Mouse (Mus musculus): ENCODE data around the gene Abcc1. TPM values are rescaled to one million over a fixed set of nuclear protein-coding genes. Genes with fewer than 3 reads are reported as not detected.

Gene Abcc1
- polyA plus RNA-seq, 1 experiment from 2014 or later, result 9.8 TPM

- Histone ChIP-seq H3K4me2 (no peak overlapping the region), H3K9me3 (ENCODE audit: control insufficient read depth, low read length) (no peaks in the 10 kb centered on the region), H3K4me3 (ENCODE audit: low read depth, low read length) (no peak overlapping the region), H3K36me3 (ENCODE audit: control insufficient read depth, insufficient read depth, low read length) (peaks cover 2% of the 10 kb centered on the region; the same call in 1 of the 2 replicates), H3K9ac (ENCODE audit: low read depth, low read length) (no peak overlapping the region), H3K27me3 (replicated peaks; ENCODE audit: control insufficient read depth, insufficient read depth, low read length) (no peaks in the 10 kb centered on the region), H3K4me1 (replicated peaks; ENCODE audit: control insufficient read depth, insufficient read depth, low read length) (no peaks in the 10 kb centered on the region), H3K27ac (ENCODE audit: low read depth, low read length) (no peak overlapping the region)
- ATAC-seq (replicated peaks; ENCODE audit: low FRiP score) (no peak), DNase-seq (ENCODE audit: low spot score) (no peak)
- 85% methylated on average over 9 of the region's 9 CpGs for WGBS
Measured at GRCm38 (mm10) chr16:14415206-14415605, 53.8 kb downstream of the Abcc1 start.

GRCm38 (mm10) chr16:14416957-14417618 is 55.7 kb downstream of the Abcc1 start:
- H3K9me3 ChIP-seq (ENCODE audit: control insufficient read depth, low read length), result no peaks in the 10 kb centered on the region
- ATAC-seq (replicated peaks; ENCODE audit: low FRiP score), result no peak
- H3K4me3 ChIP-seq (ENCODE audit: low read depth, low read length), result no peak overlapping the region
- WGBS, result 70% methylated on average over 5 of the region's 5 CpGs
- H3K4me2 ChIP-seq, result no peak overlapping the region
- no peaks in the 10 kb centered on the region for H3K27me3 ChIP-seq (replicated peaks; ENCODE audit: control insufficient read depth, insufficient read depth, low read length)
- H3K9ac ChIP-seq (ENCODE audit: low read depth, low read length), result no peak overlapping the region
- no peak for DNase-seq (ENCODE audit: low spot score)
- H3K4me1 ChIP-seq (replicated peaks; ENCODE audit: control insufficient read depth, insufficient read depth, low read length), result no peaks in the 10 kb centered on the region
- no peaks in the 10 kb centered on the region; the same call in 1 of the 2 replicates for H3K36me3 ChIP-seq (ENCODE audit: control insufficient read depth, insufficient read depth, low read length)
- no peak overlapping the region for H3K27ac ChIP-seq (ENCODE audit: low read depth, low read length)

- DNase-seq (ENCODE audit: low spot score), result peak; percentile 20
- H3K4me3 ChIP-seq (ENCODE audit: low read depth, low read length), result no peak overlapping the region
- no peaks in the 10 kb centered on the region for H3K9me3 ChIP-seq (ENCODE audit: control insufficient read depth, low read length)
- H3K9ac ChIP-seq (ENCODE audit: low read depth, low read length), result no peak overlapping the region
- no peaks in the 10 kb centered on the region for H3K27me3 ChIP-seq (replicated peaks; ENCODE audit: control insufficient read depth, insufficient read depth, low read length)
- H3K4me2 ChIP-seq, result no peak overlapping the region
- H3K27ac ChIP-seq (ENCODE audit: low read depth, low read length), result no peak overlapping the region
- WGBS, result 80% methylated on average over 5 of the region's 5 CpGs
- H3K4me1 ChIP-seq (replicated peaks; ENCODE audit: control insufficient read depth, insufficient read depth, low read length), result no peaks in the 10 kb centered on the region
- ATAC-seq (replicated peaks; ENCODE audit: low FRiP score), result no peak
- no peaks in the 10 kb centered on the region; the same call in 1 of the 2 replicates for H3K36me3 ChIP-seq (ENCODE audit: control insufficient read depth, insufficient read depth, low read length)
Measured at GRCm38 (mm10) chr16:14420496-14421132, 59.3 kb downstream of the Abcc1 start.

GRCm38 (mm10) chr16:14422081-14422480 is 60.7 kb downstream of the Abcc1 start:
- Histone ChIP-seq H3K4me1 (replicated peaks; ENCODE audit: control insufficient read depth, insufficient read depth, low read length) (no peaks in the 10 kb centered on the region), H3K4me2 (no peak overlapping the region), H3K9me3 (ENCODE audit: control insufficient read depth, low read length) (no peaks in the 10 kb centered on the region), H3K27ac (ENCODE audit: low read depth, low read length) (no peak overlapping the region), H3K36me3 (ENCODE audit: control insufficient read depth, insufficient read depth, low read length) (no peaks in the 10 kb centered on the region; the same call in 1 of the 2 replicates), H3K27me3 (replicated peaks; ENCODE audit: control insufficient read depth, insufficient read depth, low read length) (no peaks in the 10 kb centered on the region), H3K4me3 (ENCODE audit: low read depth, low read length) (no peak overlapping the region), H3K9ac (ENCODE audit: low read depth, low read length) (no peak overlapping the region)
- WGBS, result 91% methylated on average over 3 of the region's 3 CpGs
- no peak for ATAC-seq (replicated peaks; ENCODE audit: low FRiP score)
- peak; percentile 2 for DNase-seq (ENCODE audit: low spot score)

- WGBS, result 81% methylated on average over 6 of the region's 6 CpGs
- no peak for ATAC-seq (replicated peaks; ENCODE audit: low FRiP score)
- Histone ChIP-seq H3K4me3 (ENCODE audit: low read depth, low read length) (no peak overlapping the region), H3K36me3 (ENCODE audit: control insufficient read depth, insufficient read depth, low read length) (no peaks in the 10 kb centered on the region; the same call in 1 of the 2 replicates), H3K9ac (ENCODE audit: low read depth, low read length) (no peak overlapping the region), H3K4me2 (no peak overlapping the region), H3K27me3 (replicated peaks; ENCODE audit: control insufficient read depth, insufficient read depth, low read length) (no peaks in the 10 kb centered on the region), H3K4me1 (replicated peaks; ENCODE audit: control insufficient read depth, insufficient read depth, low read length) (no peaks in the 10 kb centered on the region), H3K9me3 (ENCODE audit: control insufficient read depth, low read length) (no peaks in the 10 kb centered on the region), H3K27ac (ENCODE audit: low read depth, low read length) (no peak overlapping the region)
- no peak for DNase-seq (ENCODE audit: low spot score)
Measured at GRCm38 (mm10) chr16:14429371-14429770, 68.0 kb downstream of the Abcc1 start.

- no peak overlapping the region for H3K4me3 ChIP-seq (ENCODE audit: low read depth, low read length)
- H3K36me3 ChIP-seq (ENCODE audit: control insufficient read depth, insufficient read depth, low read length), result peaks cover 2% of the 10 kb centered on the region; the same call in 1 of the 2 replicates
- no peak overlapping the region for H3K4me2 ChIP-seq
- no peak for ATAC-seq (replicated peaks; ENCODE audit: low FRiP score)
- DNase-seq (ENCODE audit: low spot score), result no peak
- H3K9me3 ChIP-seq (ENCODE audit: control insufficient read depth, low read length), result no peaks in the 10 kb centered on the region
- WGBS, result 89% methylated on average over 5 of the region's 5 CpGs
- H3K27me3 ChIP-seq (replicated peaks; ENCODE audit: control insufficient read depth, insufficient read depth, low read length), result no peaks in the 10 kb centered on the region
- H3K9ac ChIP-seq (ENCODE audit: low read depth, low read length), result no peak overlapping the region
- H3K4me1 ChIP-seq (replicated peaks; ENCODE audit: control insufficient read depth, insufficient read depth, low read length), result no peaks in the 10 kb centered on the region
- H3K27ac ChIP-seq (ENCODE audit: low read depth, low read length), result no peak overlapping the region
Measured at GRCm38 (mm10) chr16:14432996-14433395, 71.6 kb downstream of the Abcc1 start.

GRCm38 (mm10) chr16:14435526-14435925 is 74.2 kb downstream of the Abcc1 start:
- Histone ChIP-seq H3K4me3 (ENCODE audit: low read depth, low read length) (no peak overlapping the region), H3K27ac (ENCODE audit: low read depth, low read length) (no peak overlapping the region), H3K36me3 (ENCODE audit: control insufficient read depth, insufficient read depth, low read length) (peaks cover 4% of the 10 kb centered on the region; the same call in 1 of the 2 replicates), H3K4me1 (replicated peaks; ENCODE audit: control insufficient read depth, insufficient read depth, low read length) (no peaks in the 10 kb centered on the region), H3K4me2 (no peak overlapping the region), H3K9ac (ENCODE audit: low read depth, low read length) (no peak overlapping the region), H3K9me3 (ENCODE audit: control insufficient read depth, low read length) (no peaks in the 10 kb centered on the region), H3K27me3 (replicated peaks; ENCODE audit: control insufficient read depth, insufficient read depth, low read length) (no peaks in the 10 kb centered on the region)
- ATAC-seq (replicated peaks; ENCODE audit: low FRiP score), result no peak
- 85% methylated on average over 1 of the region's 1 CpGs for WGBS
- DNase-seq (ENCODE audit: low spot score), result no peak

GRCm38 (mm10) chr16:14437446-14437982 is 76.2 kb downstream of the Abcc1 start:
- ATAC-seq (replicated peaks; ENCODE audit: low FRiP score) (no peak), DNase-seq (ENCODE audit: low spot score) (no peak)
- no peak overlapping the region for H3K27ac ChIP-seq (ENCODE audit: low read depth, low read length)
- WGBS, result 88% methylated on average over 8 of the region's 8 CpGs
- no peaks in the 10 kb centered on the region for H3K9me3 ChIP-seq (ENCODE audit: control insufficient read depth, low read length)
- H3K4me1 ChIP-seq (replicated peaks; ENCODE audit: control insufficient read depth, insufficient read depth, low read length), result no peaks in the 10 kb centered on the region
- no peak overlapping the region for H3K9ac ChIP-seq (ENCODE audit: low read depth, low read length)
- H3K4me2 ChIP-seq, result no peak overlapping the region
- H3K36me3 ChIP-seq (ENCODE audit: control insufficient read depth, insufficient read depth, low read length), result peaks cover 4% of the 10 kb centered on the region; the same call in 1 of the 2 replicates
- H3K4me3 ChIP-seq (ENCODE audit: low read depth, low read length), result no peak overlapping the region
- no peaks in the 10 kb centered on the region for H3K27me3 ChIP-seq (replicated peaks; ENCODE audit: control insufficient read depth, insufficient read depth, low read length)
